Mouse (Mus musculus): ENCODE results near the gene Ppp4c.

- TF ChIP-seq POLR2A (IDR thresholded peaks at IDR 0.05; ENCODE audit: extremely low read depth, insufficient read depth, low read length) (no peak), CTCF (IDR thresholded peaks at IDR 0.05; ENCODE audit: extremely low read depth, insufficient read depth, low read length) (peak; percentile 80)
These were observed 39.8 kb upstream of the Ppp4c start for GRCm38 (mm10) chr7:126832036-126832598.
